Mouse (Mus musculus) bone marrow, adult 2 months (tissue): Measurements from ENCODE around the gene Spag7.

Experiments
- CTCF ChIP-seq: fragments of 200-500 bp; IDR thresholded peaks from 2 replicates; pipeline ENCODE4 v1.5.1; 2011; ENCODE audit warnings: low read length, control low read depth; ENCODE audit not compliant: control insufficient read depth, insufficient read depth
- POLR2A ChIP-seq: fragments of 200-500 bp; IDR thresholded peaks from 2 replicates; pipeline ENCODE4 v1.6.1; 2011; ENCODE audit warnings: low read depth, mild to moderate bottlenecking, control low read depth, low read length, borderline replicate concordance; ENCODE audit not compliant: control insufficient read depth

- TF ChIP-seq CTCF (no peak), POLR2A (no peak)
These were observed 31.4 kb upstream of the Spag7 start for GRCm38 (mm10) chr11:70700613-70701012.
